Mouse (Mus musculus): Measurements from ENCODE around the gene Epb41l2.

DNA sequence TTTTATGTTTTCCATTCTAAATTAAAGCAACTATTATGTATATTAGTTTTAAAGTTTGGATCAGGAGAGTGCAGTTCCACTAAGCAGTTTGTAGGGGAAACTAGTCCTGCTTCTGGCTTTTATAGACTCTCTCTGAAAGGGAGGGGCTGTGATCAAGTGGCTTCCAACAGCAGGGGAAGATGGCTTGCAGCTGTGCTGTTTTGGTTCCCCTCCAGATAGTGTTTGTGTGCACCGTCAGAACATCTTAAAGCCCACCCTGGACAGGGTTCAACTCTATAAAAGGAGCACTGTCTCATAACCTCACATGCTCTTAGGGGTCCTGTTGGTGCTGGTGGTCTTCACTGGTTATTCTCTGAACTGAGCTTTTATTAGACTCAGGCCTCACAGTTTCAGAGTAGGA is 66.5 kb downstream of the Epb41l2 start:
- no peak for TF ChIP-seq CTCF (IDR thresholded peaks at IDR 0.05; ENCODE audit: control insufficient read depth, insufficient read depth, insufficient read length)
- TF ChIP-seq MYOD1 (IDR thresholded peaks at IDR 0.05; ENCODE audit: control insufficient read depth, insufficient read length, low read depth), result no peak
- TF ChIP-seq MAX (IDR thresholded peaks at IDR 0.05), result no peak
- no peak for TF ChIP-seq USF1 (IDR thresholded peaks at IDR 0.05; ENCODE audit: low read depth)

Measured in C2C12 (cell line).